Mouse (Mus musculus) spleen, adult 18-20 months (tissue): ENCODE measurements around the gene Rara.

Experiments used
- DNase-seq, 2 experiments: peaks; one replicate each; pipeline ENCODE4 v3.0.0; 2022; ENCODE audit warnings: mixed read lengths in 2 of 2

The Rara gene

DNA sequence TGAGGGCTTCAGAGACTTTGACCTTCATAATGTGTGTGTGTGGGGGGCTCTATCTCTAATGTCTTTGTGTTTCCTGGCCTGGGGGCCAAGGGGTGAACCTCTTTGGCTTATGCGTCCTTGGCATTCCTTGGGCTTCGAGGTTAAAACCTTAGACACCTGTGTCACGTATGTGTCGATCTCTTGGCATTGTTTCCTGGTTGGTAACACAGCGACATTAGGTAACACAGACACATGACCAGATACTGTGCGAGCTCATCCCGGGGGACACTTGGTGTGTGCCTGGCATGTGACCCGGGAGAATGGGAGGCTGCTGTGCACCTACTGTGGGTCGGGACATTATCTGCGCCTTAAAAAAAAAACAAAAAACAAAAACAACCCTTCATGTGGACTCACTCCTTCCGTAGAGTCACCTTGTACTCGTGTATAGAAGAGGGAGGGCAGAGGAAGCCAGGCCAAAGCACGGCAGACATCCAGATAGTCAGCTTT is 26.3 kb downstream of the Rara start:
- DNase-seq: no peak

DNA sequence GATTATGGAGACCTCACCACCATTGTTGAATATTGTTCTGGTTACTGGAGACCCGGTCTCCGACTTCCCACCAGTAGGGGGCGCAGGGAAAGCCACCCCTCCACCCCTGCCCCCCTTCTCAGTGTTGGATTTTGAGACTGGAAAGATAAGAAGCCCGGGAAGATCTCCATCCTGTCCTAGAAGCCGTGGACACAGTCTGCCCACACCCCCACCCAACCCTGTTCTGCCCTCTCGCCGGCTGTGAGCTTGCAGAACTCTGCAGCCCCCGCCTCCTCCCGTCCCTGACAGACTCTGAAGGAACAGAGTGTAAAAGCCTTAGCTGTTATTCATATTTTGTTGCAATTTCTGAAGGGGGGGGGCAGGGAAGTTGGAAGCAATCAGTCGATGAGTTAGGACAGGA is 26.8 kb downstream of the Rara start:
- peak in 1 of 2 experiments; percentile 65 for DNase-seq

GRCm38 (mm10) chr11:98954801-98955706 is 27.4 kb downstream of the Rara start:
- DNase-seq: peak; percentile 6 to 12

DNA sequence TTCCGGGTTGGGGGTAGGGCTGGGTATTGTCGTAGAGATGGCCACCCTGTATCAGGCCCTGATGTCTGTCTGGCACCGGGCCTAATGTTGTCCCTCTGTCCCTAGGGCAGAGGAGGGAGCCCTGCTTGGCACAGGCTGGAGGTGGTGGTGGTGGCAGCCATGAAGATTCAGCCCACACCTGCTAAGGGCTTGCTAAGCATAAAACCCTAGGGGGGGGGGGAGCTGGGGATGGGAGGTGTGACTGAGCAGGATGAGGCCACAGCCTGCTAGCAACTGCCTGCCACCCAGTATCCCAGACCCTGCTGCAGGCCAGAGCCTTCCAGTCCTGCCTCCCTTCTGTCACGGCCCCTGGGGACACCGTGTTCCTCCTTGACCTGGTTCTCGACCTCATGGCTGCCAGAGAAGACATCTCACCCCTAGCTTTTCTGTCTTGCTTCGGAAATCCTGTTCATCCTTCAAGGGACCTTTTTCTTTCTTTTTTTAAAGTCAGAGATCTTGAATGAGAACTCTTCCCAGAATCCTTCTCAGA is 28.2 kb downstream of the Rara start:
- peak in 1 of 2 experiments; percentile 5 for DNase-seq

- DNase-seq: no peak
Measured at GRCm38 (mm10) chr11:98956340-98956739, 28.7 kb downstream of the Rara start.

GRCm38 (mm10) chr11:98959437-98960312 is 32.1 kb downstream of the Rara start:
- peak; percentile 66 to 69 for DNase-seq

GRCm38 (mm10) chr11:98960313-98960906 is 32.8 kb downstream of the Rara start:
- peak; percentile 58 to 70 for DNase-seq

DNA sequence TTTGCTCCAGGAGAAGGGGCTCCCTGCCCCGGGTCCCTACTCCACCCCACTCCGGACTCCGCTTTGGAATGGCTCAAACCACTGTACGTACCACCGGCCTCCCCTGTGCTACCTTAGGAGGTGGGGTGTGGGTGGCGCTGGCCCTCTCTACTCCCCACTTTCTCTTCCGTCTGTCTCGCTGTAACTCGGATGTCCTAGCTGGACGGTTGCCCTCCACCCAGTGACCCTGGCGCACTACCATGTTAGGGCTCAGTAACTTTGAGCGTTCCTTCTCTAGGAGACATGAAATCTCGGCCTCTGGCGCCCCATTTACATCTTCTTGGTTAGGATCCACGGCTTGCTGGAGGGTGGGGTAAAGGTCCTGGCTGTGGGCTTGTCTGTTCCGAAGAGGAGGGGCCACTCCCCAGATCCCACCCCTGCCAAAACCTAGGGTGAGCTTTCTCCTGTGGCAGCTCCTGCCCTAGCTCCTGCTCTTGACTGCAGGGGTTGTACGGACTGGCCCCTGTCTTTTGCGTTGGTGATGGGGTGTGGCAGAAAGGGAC is 33.5 kb downstream of the Rara start:
- DNase-seq: peak; percentile 11 to 16

DNA sequence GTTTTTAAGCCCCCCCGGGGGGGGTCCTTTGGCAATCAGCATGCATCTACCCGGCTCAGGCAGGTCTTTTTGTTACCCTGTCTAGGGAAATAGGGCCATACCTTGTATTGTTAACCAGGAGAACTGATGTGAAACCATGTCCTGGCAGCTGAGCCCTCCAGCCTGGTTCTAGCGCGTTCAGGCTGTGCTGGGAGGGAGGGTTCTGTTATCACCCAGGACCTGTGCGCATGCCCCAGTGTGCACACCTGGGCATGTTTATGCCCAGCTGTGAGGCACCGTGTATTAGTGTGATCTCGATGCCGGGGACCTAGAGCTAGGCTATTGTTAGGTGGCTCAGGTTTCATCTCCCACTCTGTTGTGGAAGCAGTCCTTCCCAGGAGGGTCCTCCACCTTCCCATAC is 34.1 kb downstream of the Rara start:
- DNase-seq: peak in 1 of 2 experiments; percentile 26

DNA sequence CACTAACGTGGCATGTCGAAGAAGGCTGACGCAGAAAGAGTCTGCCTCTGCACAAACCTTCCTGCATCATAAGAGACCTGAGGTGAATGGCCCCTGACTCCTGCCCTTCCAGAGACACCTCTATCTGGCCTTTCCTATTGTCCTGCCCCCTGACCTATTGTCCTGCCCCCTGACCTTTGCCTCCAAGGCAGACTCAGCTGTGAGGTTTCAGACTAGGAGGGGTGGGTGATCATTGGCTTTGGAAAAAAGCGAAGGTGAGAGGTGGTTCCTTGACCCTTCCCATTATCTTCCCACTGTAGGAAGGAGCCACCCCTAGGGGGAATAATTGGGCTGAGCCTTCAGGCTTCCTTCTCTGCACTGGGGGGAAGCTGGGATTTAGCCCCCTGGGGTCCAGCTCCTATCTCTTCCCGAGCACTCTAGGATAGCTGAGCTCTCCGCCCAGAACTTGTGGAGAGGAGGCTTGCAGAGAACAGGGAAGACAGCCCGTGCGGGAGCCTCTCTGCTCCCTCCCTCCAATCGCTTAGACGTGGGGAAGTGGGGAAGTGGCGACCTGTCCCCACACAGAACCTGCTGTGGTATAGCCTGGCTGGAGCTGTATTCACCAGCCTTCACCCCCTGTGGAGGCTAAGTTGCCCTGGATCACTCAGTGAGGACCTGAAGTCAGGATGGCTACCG is 34.9 kb downstream of the Rara start:
- DNase-seq: peak in 1 of 2 experiments; percentile 2

- peak; percentile 55 to 64 for DNase-seq
Measured at GRCm38 (mm10) chr11:98963191-98964021, 35.8 kb downstream of the Rara start.

GRCm38 (mm10) chr11:98964201-98964615 is 36.6 kb downstream of the Rara start:
- DNase-seq: no peak

DNA sequence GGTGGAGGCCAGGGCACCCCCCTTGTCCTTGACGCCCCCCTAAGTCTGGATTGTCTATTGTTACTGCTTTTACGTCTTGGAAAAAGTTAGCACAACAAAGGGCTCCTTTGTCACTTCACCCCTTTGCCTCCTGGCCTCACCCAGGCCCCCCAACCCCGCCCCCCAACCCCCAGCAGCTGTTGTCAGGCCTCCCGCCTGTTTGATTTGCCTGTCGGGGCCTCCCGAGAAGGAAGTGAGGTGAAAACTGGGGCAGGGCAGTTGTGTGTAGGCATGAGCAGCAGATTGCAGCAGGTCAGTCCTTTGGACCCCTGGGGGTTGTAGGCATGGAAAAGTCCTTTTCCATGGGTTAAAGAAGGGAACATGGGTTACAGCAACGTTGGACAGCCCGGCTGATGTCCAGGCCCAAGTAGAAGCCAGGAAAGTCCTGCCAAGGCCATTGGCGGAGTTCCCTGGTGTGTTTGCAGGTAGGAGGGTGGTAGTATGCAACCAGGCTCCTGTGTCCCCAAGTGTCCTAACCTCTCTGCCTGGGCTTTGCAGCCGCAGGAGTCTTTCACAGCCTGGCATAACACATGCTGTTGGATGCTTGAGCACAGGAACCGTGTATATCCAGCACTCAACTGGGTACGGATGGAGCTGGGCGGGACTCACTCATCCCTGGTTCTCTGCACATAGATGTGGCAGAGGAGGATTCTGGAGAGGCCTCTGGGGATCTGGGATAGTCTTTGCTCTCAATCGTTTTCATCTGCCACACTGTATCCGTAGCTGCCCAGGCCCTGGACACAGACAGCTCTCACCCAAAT is 37.2 kb downstream of the Rara start:
- DNase-seq: no peak

GRCm38 (mm10) chr11:98965416-98966077 is 37.9 kb downstream of the Rara start:
- no peak for DNase-seq

DNA sequence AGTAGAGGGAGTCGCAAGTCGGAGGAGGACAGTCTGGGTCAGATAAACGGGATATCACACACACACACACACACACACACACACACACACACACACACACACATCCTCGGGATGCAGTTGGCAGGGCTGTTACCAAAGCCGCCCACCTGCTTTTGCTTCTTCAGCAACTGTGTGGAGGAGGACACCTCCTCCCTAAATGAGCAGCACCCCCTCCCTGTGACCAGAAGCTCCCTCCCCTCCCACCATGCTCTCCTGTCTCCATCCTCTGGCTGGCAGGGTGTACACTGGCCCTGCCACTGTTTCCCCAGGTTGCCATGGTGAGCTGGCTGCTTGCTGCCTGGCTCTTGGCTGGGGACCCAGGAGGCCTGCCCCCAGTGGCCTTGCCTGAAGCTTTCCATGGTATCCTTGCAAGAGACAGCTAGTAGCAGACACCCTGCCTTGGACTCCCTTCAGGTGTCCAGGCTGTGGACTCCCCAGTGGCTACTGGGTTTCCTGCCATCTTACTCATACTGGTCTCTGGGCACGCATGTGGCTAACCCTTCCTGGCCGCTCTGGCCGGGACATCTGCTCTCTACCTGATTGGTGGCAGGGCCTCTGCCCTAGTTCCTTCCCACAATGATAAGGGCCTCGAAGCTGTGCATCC is 39.0 kb downstream of the Rara start:
- DNase-seq: peak in 1 of 2 experiments; percentile 13

DNA sequence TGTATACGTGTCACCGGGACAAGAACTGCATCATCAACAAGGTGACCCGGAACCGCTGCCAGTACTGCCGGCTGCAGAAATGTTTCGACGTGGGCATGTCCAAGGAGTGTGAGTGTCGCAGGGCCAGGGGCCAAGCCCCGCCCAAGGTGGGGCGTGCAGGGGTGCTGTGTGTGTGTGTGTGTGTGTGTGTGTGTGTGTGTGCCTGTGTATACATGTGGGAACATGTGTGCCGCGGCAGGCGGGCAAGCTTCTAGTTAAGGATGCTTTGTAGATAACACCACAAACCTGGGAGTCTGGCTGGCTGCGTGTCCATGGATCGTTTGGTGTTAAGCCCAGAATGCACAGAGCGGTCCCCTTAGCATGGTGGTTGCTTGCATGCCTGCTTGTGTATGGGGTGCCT is 40.5 kb downstream of the Rara start:
- no peak for DNase-seq

DNA sequence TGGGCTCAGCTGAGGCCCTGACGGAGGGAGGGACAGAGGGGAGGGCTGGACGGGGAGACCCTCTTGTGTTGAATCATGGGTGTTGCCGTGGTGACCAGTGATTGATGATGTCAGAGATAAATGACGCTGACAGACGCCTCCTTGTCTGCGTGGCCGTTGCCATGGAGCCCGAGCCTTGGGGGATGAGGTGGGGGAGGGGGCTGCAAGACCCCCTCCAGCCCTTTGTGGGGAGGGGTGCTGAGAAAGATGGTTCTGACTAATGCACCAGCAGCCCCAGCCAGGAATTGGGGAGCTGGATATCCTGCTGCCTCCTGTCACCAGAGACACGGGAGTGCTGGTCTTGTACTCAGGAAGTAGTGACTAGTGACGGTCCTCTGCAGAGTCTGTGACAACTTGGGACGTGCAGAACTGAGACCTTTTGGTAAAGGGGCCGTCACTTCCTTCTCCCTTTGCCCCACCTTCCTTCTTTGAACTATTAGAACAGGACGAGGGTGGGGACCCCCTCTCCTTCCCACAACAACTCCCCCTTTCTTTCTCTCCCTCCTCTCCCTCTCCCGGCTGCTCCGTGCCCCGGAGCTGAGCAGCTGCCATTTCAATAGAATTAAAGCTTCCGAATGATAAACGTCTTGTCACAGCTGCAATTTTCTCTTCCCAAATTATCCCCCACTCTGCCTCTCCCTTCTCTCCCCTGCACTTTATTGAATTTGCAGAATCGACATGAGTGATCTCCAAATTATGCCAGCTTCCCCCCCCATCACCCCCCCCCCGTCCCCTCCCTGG is 41.3 kb downstream of the Rara start:
- no peak for DNase-seq

DNA sequence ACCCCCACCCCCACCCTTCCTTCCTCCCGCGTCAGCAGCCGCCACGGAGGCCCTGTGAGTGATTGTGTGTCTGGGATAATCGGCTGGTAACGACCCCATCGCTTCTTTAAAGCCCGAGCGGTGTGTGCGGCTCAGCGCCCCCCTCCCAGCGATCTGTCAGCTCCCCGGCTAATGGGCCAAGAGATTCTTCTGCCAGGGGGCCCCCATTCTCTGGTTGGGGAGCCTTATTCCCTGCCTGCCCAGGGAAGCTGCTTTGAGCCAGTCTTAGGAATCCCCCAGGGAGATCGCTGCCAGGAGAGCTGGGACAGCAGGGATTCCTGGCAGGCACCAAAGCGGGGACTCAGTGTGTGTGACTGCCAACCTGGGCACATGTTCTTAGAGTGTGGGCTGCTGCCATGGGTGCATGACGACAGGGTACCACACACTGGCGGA is 41.9 kb downstream of the Rara start:
- no peak for DNase-seq
